Mouse (Mus musculus) induced T-regulatory cell, adult 2 months (primary cell): ENCODE data around the gene Paxip1.
A peak's percentile ranks its signal among the peaks of the same experiment; 100 is the strongest.

Experiments
- DNase-seq: peaks from one replicate; pipeline ENCODE4 v3.0.0-alpha.2; 2012; ENCODE audit warnings: low read depth

The Paxip1 gene

GRCm38 (mm10) chr5:27730666-27731065 is 60.8 kb downstream of the Paxip1 start:
- no peak for DNase-seq

DNA sequence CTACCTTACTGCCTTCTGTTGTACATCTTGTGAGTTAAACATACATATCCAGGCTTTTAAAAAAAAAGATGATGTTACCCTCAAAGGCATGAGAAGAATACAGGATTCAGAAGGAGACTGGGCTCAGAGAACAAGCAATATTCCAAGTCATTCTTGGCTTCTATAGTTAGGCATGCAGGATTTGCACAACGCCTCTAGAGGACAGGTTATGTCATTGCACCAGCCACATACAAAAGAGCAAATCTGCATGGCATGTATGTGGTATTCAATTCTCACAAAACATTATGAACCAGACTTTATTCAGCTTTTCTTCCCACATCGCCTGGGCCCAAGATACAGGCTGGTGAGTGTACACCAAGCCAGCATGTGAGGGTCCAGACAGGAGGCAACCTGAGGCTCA is 67.0 kb downstream of the Paxip1 start:
- peak; percentile 5 for DNase-seq

DNA sequence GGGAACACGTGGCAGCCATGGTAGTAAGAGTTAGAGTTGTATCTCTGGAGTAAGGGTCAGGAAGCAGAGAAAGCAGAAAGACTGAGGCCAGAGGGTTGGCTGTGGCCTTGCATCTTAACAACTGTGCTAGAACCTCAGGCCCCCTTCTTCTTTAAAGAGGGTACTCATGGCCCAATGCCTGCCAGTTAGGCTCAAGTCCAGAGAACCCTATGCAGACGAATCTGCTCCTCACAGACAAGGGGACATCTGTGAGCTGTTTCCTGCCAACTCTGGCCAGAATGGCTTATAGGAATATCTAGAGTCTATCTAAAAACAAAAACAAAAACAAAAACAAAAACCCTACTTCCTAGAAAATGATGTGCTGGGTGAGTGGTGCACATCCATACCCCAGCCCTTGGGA is 72.2 kb downstream of the Paxip1 start:
- no peak for DNase-seq

DNA sequence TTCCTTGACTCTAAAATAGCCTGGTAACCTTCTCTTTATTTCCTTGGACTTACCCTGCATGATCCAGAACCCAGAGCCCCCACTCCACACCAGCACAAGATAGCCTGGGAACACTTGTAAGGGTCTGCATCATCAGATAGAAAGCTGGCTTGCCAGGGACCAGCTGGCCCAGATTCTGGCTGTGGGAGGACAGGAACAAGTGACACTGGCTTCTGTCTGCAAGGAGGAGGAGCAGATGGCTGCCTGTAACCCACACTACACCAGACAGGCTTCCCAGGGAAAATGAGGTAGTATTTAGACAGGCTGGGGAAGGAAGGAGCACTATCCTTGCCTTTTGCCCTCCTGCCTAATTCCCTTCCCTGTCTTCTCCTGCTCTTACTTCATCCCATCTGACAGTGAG is 74.2 kb downstream of the Paxip1 start:
- no peak for DNase-seq

DNA sequence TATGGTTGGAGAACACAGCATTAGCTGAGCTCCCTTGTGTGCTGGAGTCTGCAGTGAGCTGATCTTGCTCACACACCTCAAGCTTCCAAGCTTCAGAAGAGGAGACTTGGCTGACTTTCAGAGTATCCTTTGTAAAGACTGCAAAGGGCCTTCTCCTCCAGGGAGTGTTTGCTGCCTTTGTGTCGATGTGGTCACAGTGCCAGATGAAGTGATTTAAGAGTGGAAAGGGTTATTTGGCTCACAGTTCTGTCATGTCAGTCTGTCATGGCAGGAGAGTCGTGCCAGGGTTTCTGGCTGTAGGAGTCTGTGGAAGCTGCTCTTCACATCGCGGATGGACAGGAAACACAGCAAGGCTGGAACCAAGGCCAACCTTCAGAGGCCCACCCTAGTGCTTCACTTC is 75.5 kb downstream of the Paxip1 start:
- DNase-seq = no peak

- no peak for DNase-seq
These were observed 77.1 kb downstream of the Paxip1 start for GRCm38 (mm10) chr5:27714356-27714755.

- DNase-seq = no peak
These were observed 79.9 kb downstream of the Paxip1 start for GRCm38 (mm10) chr5:27711461-27712192.

DNA sequence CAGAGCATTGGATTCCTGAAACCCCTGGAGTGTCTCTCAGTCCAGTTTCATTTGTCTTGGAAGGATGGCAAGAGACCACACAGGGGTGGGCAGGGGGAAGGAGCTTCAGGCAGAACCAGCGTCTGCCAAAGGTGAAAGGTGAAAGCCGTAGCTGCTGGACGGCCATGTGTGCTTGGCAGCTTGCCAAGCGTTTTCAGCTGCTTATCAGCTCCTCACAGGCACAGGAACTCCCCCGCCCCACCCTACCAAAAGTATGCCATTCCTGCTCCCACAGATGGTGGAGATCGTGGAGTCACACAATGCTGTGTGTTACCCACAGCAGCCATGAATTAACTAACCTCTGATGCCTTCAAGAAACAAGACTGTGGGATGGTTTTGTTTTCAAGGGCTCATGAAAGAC is 83.3 kb downstream of the Paxip1 start:
- DNase-seq = no peak

GRCm38 (mm10) chr5:27707283-27707682 is 84.2 kb downstream of the Paxip1 start:
- no peak for DNase-seq

- DNase-seq = no peak
These were observed 84.9 kb downstream of the Paxip1 start for GRCm38 (mm10) chr5:27706551-27706950.

DNA sequence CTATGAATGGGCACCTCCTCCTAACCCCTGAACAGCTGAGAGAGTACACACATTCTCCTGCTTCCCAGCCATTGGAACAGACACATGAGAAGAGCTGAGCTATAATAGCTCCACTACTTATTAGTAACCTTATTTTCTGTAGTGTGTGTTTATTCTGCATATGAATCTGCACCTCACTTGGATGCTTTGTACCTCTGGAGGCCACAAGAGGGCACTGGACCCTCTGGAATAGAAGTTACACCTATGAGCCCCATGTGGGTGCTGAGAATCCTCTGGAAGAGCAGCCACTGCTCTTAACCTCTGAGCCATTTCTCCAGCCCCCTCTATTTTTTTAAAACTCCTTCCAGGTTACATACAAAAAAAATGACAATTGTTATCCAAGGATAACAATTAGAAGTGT is 86.5 kb downstream of the Paxip1 start:
- no peak for DNase-seq

- no peak for DNase-seq
These were observed 89.0 kb downstream of the Paxip1 start for GRCm38 (mm10) chr5:27702482-27702881.
